Mouse (Mus musculus): ENCODE measurements around the gene Tnnc1.

GRCm38 (mm10) chr14:31160196-31161150 is 47.6 kb upstream of the Tnnc1 start:
- TF ChIP-seq CTCF (IDR thresholded peaks at IDR 0.05; ENCODE audit: extremely low read depth, insufficient read length, insufficient replicate concordance, low read depth, low read length) (no peak), POLR2A (IDR thresholded peaks at IDR 0.05; ENCODE audit: low read depth, low read length) (no peak)
